Comparison of ENCODE assay signal across 21 mouse cellular contexts in genomic region chr9:34421956-34422355, GRCm38 (mm10).
DNase-seq lines count a peak whose midpoint lies in the region; ATAC-seq and TF ChIP-seq lines count a peak whose summit lies in the region.
"Had no signal": no experiment of that assay in that cellular context is flagged by ENCODE, and none has a peak within 500 bp of the region (broad histone marks: within the 10 kb centered on the region; RNA-seq: fewer than 3 reads in every experiment).

No protein-coding gene starts in this region.

- no peak for TF ChIP-seq POLR2A in kidney, adult 2 months (IDR thresholded peaks at IDR 0.05; ENCODE audit: low read depth, low read length)

- DNase-seq in heart, adult 11 months: peak; percentile 53
- no peak for DNase-seq in heart, postnatal 36 days
- DNase-seq in lung, embryonic 14.5 days: peak; percentile 51
- no peak for DNase-seq in lung, adult 18-20 months
- no peak for DNase-seq in kidney, adult 2 months
- DNase-seq: adrenal gland, postnatal 14 days; cerebellum, adult 18-20 months; cerebellum, adult 9-11 months; gastrocnemius, postnatal 10 days; heart, adult 2 months; heart, postnatal 14 days; kidney, adult 18-20 months had no signal

- no peaks in the 10 kb centered on the region for H3K27me3 ChIP-seq in forebrain, embryonic 13.5 days
- no peaks in the 10 kb centered on the region for H3K27me3 ChIP-seq in forebrain, embryonic 12.5 days
- H3K27me3 ChIP-seq in lung, embryonic 14.5 days (ENCODE audit: insufficient read depth, low read length): no peaks in the 10 kb centered on the region
- no peaks in the 10 kb centered on the region for H3K27me3 ChIP-seq in kidney, adult 2 months (replicated peaks; ENCODE audit: control insufficient read depth, insufficient read depth, low read length)
- H3K27me3 ChIP-seq: embryonic facial prominence, embryonic 13.5 days; heart, embryonic 15.5 days; intestine, embryonic 15.5 days; Patski had no signal

- no peak overlapping the region for H3K4me3 ChIP-seq in forebrain, embryonic 13.5 days
- no peak overlapping the region for H3K4me3 ChIP-seq in forebrain, embryonic 12.5 days (replicated peaks)
- H3K4me3 ChIP-seq in lung, embryonic 14.5 days (ENCODE audit: low read depth, low read length): no peak overlapping the region
- H3K4me3 ChIP-seq in kidney, adult 2 months (ENCODE audit: insufficient read depth, low read depth, low read length): no peak overlapping the region
- H3K4me3 ChIP-seq: embryonic facial prominence, embryonic 13.5 days; heart, adult 2 months; heart, embryonic 15.5 days; hindbrain, embryonic 10.5 days; intestine, embryonic 15.5 days had no signal

- no peak overlapping the region for H3K4me2 ChIP-seq in forebrain, embryonic 13.5 days
- no peak overlapping the region for H3K4me2 ChIP-seq in forebrain, embryonic 12.5 days
- no peak overlapping the region for H3K4me2 ChIP-seq in lung, embryonic 14.5 days
- H3K4me2 ChIP-seq: embryonic facial prominence, embryonic 13.5 days; heart, embryonic 11.5 days; heart, embryonic 15.5 days; intestine, embryonic 15.5 days had no signal

- H3K27ac ChIP-seq in forebrain, embryonic 13.5 days: no peak overlapping the region
- no peak overlapping the region for H3K27ac ChIP-seq in forebrain, embryonic 12.5 days
- H3K27ac ChIP-seq in lung, embryonic 14.5 days (ENCODE audit: low read depth): no peak overlapping the region
- H3K27ac ChIP-seq in kidney, adult 2 months (ENCODE audit: insufficient read depth, low read depth, low read length): no peak overlapping the region
- H3K27ac ChIP-seq: embryonic facial prominence, embryonic 13.5 days; heart, adult 2 months; heart, embryonic 15.5 days; hindbrain, embryonic 10.5 days; intestine, embryonic 15.5 days had no signal

- H3K4me1 ChIP-seq in forebrain, embryonic 13.5 days: 0 out of 2 replicates have a peak, but pooled peaks cover 5% of the 10 kb centered on the region
- peaks cover 2% of the 10 kb centered on the region; the same call in 1 of the 2 replicates for H3K4me1 ChIP-seq in forebrain, embryonic 12.5 days
- H3K4me1 ChIP-seq in lung, embryonic 14.5 days (ENCODE audit: insufficient read depth): no peaks in the 10 kb centered on the region; the same call in 1 of the 2 replicates
- H3K4me1 ChIP-seq in kidney, adult 2 months (ENCODE audit: control insufficient read depth, insufficient read depth, low read length): no peaks in the 10 kb centered on the region
- H3K4me1 ChIP-seq: hindbrain, embryonic 10.5 days; intestine, embryonic 15.5 days had no signal

- no peak overlapping the region for H3K9ac ChIP-seq in forebrain, embryonic 13.5 days
- H3K9ac ChIP-seq in forebrain, embryonic 12.5 days: no peak overlapping the region
- no peak overlapping the region for H3K9ac ChIP-seq in lung, embryonic 14.5 days
- H3K9ac ChIP-seq: embryonic facial prominence, embryonic 13.5 days; heart, embryonic 15.5 days; intestine, embryonic 15.5 days had no signal

- 0 out of 2 replicates have a peak, but pooled peaks have one; percentile 24 for ATAC-seq in forebrain, embryonic 13.5 days
- no peak for ATAC-seq in forebrain, embryonic 12.5 days (ENCODE audit: low FRiP score)
- peak; percentile 49; the same call in 1 of the 2 replicates for ATAC-seq in lung, embryonic 14.5 days (ENCODE audit: insufficient read depth)
- ATAC-seq: activated CD4-positive, CD25-positive, alpha-beta regulatory T cell, adult 4 months; intestine, embryonic 15.5 days; Patski had no signal

- intact Hi-C loops in heart, postnatal 36 days (cut with DNase I): no loop called here

- no peaks in the 10 kb centered on the region for H3K36me3 ChIP-seq in forebrain, embryonic 13.5 days (ENCODE audit: poor library complexity, severe bottlenecking)
- H3K36me3 ChIP-seq in forebrain, embryonic 12.5 days (replicated peaks): no peaks in the 10 kb centered on the region
- no peaks in the 10 kb centered on the region for H3K36me3 ChIP-seq in lung, embryonic 14.5 days (ENCODE audit: insufficient read depth)
- H3K36me3 ChIP-seq in kidney, adult 2 months (ENCODE audit: control insufficient read depth, insufficient read depth, low read length): no peaks in the 10 kb centered on the region
- H3K36me3 ChIP-seq: embryonic facial prominence, embryonic 13.5 days; heart, embryonic 15.5 days; hindbrain, embryonic 10.5 days; intestine, embryonic 15.5 days had no signal

- TF ChIP-seq CTCF in lung, embryonic 14.5 days (IDR thresholded peaks at IDR 0.05; ENCODE audit: low read depth): no peak
- no peak for TF ChIP-seq CTCF in kidney, adult 2 months (conservative IDR thresholded peaks at IDR 0.05; ENCODE audit: insufficient read depth, insufficient read length, low read depth, low read length)

- H3K9me3 ChIP-seq in forebrain, embryonic 13.5 days (replicated peaks): no peaks in the 10 kb centered on the region
- H3K9me3 ChIP-seq in forebrain, embryonic 12.5 days: no peaks in the 10 kb centered on the region
- no peaks in the 10 kb centered on the region for H3K9me3 ChIP-seq in lung, embryonic 14.5 days (ENCODE audit: low read depth, low read length)
- H3K9me3 ChIP-seq: embryonic facial prominence, embryonic 13.5 days; heart, embryonic 15.5 days; hindbrain, embryonic 10.5 days; intestine, embryonic 15.5 days had no signal

Comparison
In these comparisons a context has a peak if more than half of its experiments do, and no peak if none do; other contexts are left out.
1. DNase-seq: peak in heart, adult 11 months (single experiment) and lung, embryonic 14.5 days (single experiment); none in heart, postnatal 36 days (0 of 2), lung, adult 18-20 months (0 of 2) and kidney, adult 2 months (single experiment).